Mouse (Mus musculus) lung, adult 18-20 months (tissue): Measurements from ENCODE around the gene Fam214b.
A peak's percentile ranks its signal among the peaks of the same experiment; 100 is the strongest.

Experiments used
- DNase-seq, 2 experiments: peaks; one replicate each; pipeline ENCODE4 v3.0.0; 2022; ENCODE audit warnings: mixed read lengths in 2 of 2

Fam214b gene

GRCm38 (mm10) chr4:43045659-43046302 lies at the start of gene Fam214b:
Fam214b (minus strand) TSS chr4:43046220.
- peak; percentile 100 for DNase-seq

GRCm38 (mm10) chr4:43091183-43091582 lies 45.2 kb upstream of the Fam214b start:
- no peak for DNase-seq

DNA sequence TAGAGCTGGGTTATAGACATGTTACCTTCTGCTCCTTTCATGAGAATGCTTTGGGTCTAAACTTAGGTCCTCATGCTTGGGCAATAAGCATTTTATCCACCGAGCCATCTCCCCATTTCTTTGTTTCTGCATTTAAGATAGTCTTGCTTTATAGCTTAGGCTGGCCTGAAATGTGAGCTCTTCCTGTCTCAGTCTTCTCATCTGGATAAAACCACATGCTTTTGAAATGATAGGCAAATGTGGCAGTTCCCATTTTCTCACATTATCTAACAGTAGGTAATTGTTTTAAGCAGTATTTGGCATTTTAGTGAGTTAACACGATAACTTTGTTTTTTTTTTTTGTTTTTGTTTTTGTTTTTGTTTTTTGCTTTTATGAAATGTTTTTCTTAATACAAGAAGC lies 43.9 kb upstream of the Fam214b start:
- DNase-seq = no peak

DNA sequence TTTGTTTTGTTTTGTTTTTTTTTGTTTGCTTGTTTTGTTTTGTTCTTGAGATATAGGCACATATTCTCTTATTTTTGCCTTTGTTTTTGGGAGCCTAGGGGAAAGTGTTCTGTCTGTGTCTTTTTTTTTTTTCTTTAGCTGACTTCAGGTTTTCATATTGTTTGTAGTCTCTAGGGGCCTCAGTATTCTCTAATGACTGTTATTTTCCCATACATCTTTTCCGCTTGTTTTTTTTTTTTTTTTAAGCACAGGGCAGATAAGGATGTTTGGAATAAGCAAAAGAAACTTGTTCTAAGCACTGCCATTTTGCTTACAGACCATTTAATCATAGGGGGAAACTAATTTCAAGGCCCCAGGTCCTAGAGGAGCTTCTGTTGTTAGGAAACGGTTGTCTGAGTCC lies 36.4 kb upstream of the Fam214b start:
- DNase-seq = no peak

GRCm38 (mm10) chr4:43078071-43078718 lies 32.2 kb upstream of the Fam214b start:
- no peak for DNase-seq

DNA sequence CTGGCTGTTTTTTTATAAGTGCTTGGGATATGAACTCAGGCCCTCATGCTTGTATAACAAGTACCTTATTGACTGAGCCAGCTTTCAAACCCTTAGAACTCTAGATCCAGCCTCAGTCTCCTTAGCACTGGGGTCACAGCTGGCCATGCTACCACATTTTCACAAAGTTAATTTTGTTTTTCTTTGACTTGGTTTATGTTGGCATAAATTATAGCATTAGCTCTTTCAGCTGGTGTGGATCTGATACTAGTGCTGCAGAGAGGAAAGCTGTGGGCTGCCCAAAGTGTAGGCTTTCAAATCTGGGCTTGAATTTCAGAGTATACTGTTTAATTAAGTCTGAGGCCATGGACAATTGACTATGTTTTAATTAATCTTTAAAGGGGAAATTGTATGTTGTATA lies 28.9 kb upstream of the Fam214b start:
- no peak for DNase-seq

- no peak for DNase-seq
These were observed 19.5 kb upstream of the Fam214b start for GRCm38 (mm10) chr4:43065471-43065870.

- no peak for DNase-seq
These were observed 14.3 kb upstream of the Fam214b start for GRCm38 (mm10) chr4:43060286-43060685.

GRCm38 (mm10) chr4:43059697-43060096 lies 13.7 kb upstream of the Fam214b start:
- DNase-seq = no peak

DNA sequence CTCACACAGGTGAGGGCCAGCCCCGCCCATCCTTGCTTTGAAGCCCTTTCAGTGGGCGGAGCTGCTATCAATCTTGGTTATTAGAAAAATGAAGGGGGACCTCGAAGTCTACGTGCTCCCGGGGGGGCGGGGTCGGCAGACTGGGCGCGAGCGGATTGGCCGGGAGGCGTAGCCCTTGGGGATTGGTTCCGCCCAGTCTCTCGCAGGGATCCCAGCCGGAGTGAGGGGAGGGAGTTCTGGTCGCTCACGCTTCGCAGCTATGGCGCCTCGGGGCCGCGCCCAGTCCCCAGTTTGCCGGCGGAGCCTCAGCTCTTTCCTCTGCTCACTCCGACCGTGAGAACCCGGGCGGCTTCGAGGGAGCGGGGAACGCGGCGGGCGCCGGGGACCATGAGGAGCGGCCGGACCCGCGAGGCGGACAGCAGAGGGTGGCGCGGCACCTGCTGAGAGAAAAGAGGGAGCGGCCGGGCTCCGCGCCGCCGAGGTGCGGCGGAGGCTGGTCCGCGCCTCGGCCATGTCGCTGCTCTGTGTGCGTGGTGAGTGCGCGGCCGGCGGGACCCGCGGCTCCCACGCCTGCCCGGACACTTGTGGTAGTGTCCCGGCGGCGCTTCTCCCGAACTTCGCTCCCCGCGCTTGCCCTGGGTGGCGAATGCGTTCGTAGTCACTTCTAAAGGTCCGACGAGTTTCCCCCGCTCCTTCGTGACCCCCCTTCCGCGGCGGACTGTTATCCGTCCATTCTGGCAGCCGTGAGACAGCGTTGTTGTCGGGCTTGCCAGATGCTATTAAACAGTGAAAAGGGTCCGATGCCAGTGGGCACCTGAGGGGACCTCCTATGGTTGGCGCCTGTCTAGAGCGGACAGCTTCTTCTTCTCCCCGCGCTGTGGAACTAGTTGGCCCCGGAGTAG lies 13.0 kb upstream of the Fam214b start, which contains the start of gene Unc13b:
Unc13b (plus strand) TSS at position 201 of the 902 bp plus-strand sequence.
- DNase-seq = peak; percentile 97

DNA sequence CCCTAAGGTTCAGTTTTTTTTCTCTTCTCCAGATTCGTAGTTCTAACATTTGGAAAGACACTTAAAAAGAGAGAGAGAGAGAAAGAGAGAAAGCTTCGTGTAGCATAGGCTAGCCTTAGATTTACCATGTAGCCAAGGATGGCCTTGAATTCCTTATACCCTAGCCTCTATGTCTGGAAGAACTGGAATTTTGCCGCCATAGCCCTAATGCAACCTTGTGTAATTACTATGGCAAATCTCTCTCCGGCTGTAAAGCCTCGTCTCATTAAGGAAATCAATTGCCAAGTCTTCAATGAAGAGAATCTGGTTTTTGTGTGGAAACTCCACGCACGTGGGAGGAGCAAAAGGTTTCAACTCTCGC lies 12.4 kb upstream of the Fam214b start:
- no peak for DNase-seq

DNA sequence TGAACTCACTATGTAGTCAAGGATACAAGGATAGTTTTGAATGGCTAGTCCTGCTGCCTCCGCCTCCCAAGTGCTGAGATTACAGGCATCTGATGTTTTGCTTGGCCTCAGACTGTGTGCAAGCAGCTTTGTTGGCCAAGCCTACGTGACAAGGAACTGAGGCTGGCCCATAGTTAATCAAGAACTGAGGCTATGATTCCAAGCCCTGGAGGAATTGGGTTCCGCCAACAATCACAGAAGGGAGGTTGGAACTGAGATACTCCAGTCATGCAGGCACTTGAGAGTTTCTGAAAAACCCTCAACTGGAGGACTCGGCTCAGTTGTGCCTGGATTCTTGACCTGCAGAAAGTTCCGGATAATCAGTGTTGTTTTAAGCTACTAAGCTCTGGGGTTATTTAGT lies 11.6 kb upstream of the Fam214b start:
- DNase-seq = peak in 1 of 2 experiments; percentile 29

GRCm38 (mm10) chr4:43052627-43053026 lies 6.6 kb upstream of the Fam214b start:
- peak in 1 of 2 experiments; percentile 48 for DNase-seq

GRCm38 (mm10) chr4:43047231-43047630 lies 1.2 kb upstream of the Fam214b start:
- DNase-seq = peak; percentile 74 to 85

GRCm38 (mm10) chr4:43046607-43047006 lies 587 bp upstream of the Fam214b start:
- no peak for DNase-seq

DNA sequence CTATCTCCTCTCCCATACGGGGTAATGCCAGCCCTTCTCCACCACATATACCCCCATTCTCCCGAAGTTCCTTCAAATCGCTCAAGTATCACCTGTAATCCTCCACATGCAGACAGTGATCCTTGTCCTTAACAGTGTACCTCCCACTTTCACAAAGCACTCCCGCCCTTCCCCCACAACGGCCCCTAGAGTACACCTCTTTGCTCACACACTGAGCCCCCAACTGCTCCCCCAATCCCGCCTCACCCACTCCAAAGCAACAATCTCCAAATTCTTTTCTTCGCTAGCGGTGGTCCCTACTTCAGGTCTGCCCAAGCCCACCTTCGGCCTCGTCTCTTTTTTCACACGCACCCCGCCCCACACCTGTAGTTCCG lies 748 bp downstream of the Fam214b start:
- no peak for DNase-seq

DNA sequence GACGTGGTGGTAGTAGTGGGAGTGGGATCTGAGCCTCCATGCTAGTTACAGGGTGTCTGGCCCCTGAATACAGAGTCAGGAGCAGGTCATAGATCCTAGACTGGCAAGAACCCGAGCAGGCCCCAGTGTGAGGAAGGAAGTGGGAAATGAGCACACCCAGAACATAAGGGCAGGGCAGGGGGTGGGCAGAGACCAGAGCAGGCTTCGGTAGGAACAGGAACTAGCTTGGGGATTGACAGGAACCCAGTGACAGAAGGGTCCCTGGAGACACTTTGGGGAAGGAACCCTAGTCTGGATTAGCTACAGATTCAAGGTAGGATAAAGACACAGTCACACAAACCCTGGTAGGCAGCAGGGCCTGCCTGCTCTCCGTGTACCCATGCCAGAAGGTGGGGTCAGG lies 1.3 kb downstream of the Fam214b start:
- DNase-seq = peak; percentile 76 to 77

- DNase-seq = peak; percentile 85 to 88
These were observed 2.2 kb downstream of the Fam214b start for GRCm38 (mm10) chr4:43043644-43044357.

DNA sequence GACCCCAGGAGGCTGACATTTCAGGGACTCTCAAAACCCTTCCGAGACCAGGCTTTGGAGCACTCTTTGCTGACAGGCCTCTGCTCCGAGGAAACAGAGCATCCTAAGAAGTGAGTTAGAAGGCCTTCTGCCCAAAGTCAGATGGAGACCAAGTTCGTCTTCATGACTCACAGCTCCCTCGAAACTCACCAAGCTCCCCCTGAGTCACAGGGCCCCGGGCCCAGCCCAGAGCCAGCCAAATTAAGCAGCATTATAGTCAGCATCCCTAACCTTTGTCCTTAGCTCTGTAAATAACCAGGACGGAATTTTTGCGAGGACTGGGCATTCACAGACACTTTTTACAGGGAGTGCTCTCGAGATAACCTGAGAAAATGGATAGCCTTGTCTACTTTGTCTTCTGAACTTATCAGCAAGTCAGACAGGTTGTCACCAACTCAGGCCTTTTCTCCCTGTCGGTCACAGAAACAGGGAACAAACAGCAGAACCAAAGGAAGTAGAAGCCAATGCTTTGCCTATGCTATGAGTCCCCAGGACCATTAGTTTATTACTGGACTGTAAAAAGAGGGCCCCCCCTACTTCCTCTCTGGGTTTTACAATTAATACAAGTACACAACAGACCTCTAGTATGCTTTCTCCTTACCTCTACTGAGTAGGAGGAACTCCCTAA lies 5.0 kb downstream of the Fam214b start:
- no peak for DNase-seq

DNA sequence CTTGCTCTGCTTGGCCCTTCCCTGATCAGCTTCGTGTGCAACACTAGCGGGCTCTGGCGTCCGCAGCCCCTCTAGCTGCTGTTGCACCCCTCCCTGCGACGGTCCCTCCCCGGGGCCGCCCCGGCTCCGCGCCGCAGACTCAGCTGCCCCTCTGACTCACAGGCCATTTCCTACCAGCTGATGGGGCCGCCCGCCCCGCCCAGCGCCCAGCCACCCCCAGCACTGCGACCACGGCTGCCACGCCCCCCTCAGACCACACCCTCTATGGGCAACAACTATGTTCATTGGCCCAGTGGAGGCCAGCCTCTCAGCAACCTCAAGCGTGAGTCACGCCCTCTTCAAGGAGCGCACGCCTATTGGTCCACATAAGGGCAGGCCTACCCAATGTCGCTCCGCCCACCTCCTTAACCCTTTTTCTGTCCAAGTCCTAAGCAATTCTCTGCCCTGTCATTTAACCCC lies 5.9 kb downstream of the Fam214b start:
- DNase-seq = peak; percentile 98

GRCm38 (mm10) chr4:43039609-43040008 lies 6.4 kb downstream of the Fam214b start:
- DNase-seq = no peak
